Mouse (Mus musculus) kidney, adult 2 months (tissue): ENCODE results near the gene Chst11.

Experiments
- CTCF ChIP-seq: fragments of 200-500 bp; conservative IDR thresholded peaks from 2 replicates; pipeline ENCODE4 v1.5.1; 2011; ENCODE audit warnings: low read depth, mild to moderate bottlenecking, control low read depth, low read length, moderate library complexity, mixed read lengths; ENCODE audit not compliant: insufficient read depth, insufficient read length
- POLR2A ChIP-seq: fragments of 200-500 bp; IDR thresholded peaks from one replicate; pipeline ENCODE4 v1.6.1; 2011; ENCODE audit warnings: low read depth, low read length, control low read depth

DNA sequence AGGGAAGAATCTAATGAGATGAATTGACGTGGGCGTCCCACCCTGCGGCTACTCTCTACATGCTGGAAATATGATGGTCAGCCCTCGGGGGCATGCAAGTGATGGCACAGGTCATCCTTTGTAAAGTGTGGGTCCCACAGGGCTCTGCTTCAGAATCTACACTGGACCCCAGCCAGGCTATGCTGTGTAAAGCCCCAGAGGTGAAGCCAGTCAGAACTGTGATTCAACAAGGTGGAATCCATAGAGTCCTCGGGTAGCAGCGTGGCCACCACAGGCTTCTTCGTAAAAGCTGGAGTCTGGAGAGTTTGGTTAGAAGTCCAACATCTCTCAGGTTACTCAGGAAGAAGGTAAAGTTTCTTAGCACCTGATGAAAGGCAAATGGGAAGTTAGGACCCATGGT is 154.0 kb downstream of the Chst11 start:
- no peak for TF ChIP-seq CTCF
- no peak for TF ChIP-seq POLR2A
